Mouse (Mus musculus): ENCODE data around the gene Trpc2.

- TF ChIP-seq CTCF (IDR thresholded peaks at IDR 0.05; ENCODE audit: low read depth): no peak
- TF ChIP-seq EP300 (optimal IDR thresholded peaks at IDR 0.05): no peak
Observed at GRCm38 (mm10) chr7:102101487-102101886, 18.6 kb downstream of the Trpc2 start, which contains the start of gene Art1.
